Mouse (Mus musculus): ENCODE measurements around the gene Rnft1. TPM values are rescaled to one million over a fixed set of nuclear protein-coding genes. Genes with fewer than 3 reads are reported as not detected.

The Rnft1 gene
- total and polyA plus RNA-seq, 3 experiments: 34.9 to 49.7 (median 49.2) TPM

DNA sequence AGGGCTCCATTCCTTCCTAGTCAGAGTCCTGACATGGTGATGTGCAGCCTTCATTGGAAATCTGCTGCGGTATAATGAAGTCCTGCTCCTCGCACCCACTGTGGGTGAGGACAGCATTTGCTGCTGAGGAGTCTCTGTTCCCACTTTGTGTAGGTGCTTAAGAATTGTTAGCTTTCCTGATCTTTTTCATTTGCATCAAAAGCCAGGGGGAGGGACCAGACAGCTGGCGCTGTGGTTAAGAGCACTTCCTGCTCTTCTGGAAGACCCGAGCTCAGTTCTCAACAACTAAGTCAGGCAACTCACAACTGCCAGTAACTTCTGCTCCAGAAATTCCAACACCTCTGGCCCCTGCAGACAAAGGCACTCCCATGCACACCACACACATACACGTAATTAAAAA is 43.7 kb upstream of the Rnft1 start (continued):
- TF ChIP-seq MAFK (IDR thresholded peaks at IDR 0.05; ENCODE audit: insufficient replicate concordance, low read length) (no peak), RCOR1 (conservative IDR thresholded peaks at IDR 0.05; ENCODE audit: low read depth, low read length) (0 out of 2 replicates have a peak, but pooled peaks have one; percentile 21), MAX (IDR thresholded peaks at IDR 0.05; ENCODE audit: low read length) (no peak), CHD2 (IDR thresholded peaks at IDR 0.05; ENCODE audit: low read length) (0 out of 2 replicates have a peak, but pooled peaks have one; percentile 16), NELFE (IDR thresholded peaks at IDR 0.05; ENCODE audit: low read depth, low read length) (no peak; the same call in 1 of the 2 replicates), TCF12 (IDR thresholded peaks at IDR 0.05; ENCODE audit: low read depth, low read length) (peak; percentile 67; the same call in 1 of the 2 replicates), ZKSCAN1 (IDR thresholded peaks at IDR 0.05; ENCODE audit: borderline replicate concordance, low read depth, low read length) (no peak), PAX5 (IDR thresholded peaks at IDR 0.05; ENCODE audit: low read length) (no peak), POLR2AphosphoS2 (IDR thresholded peaks at IDR 0.05; ENCODE audit: low read depth, low read length) (no peak), JUND (conservative IDR thresholded peaks at IDR 0.05; ENCODE audit: low read depth, low read length) (no peak), CHD1 (IDR thresholded peaks at IDR 0.05; ENCODE audit: low read depth, low read length) (no peak), UBTF (IDR thresholded peaks at IDR 0.05; ENCODE audit: low read depth, low read length) (no peak), USF2 (conservative IDR thresholded peaks at IDR 0.05; ENCODE audit: low read depth, low read length) (no peak), EP300 (IDR thresholded peaks at IDR 0.05; ENCODE audit: low read length) (peak; percentile 66), ZNF384 (IDR thresholded peaks at IDR 0.05; ENCODE audit: low read depth, low read length) (no peak)

- H3K79me2 ChIP-seq (replicated peaks; ENCODE audit: control insufficient read depth, extremely low read depth, insufficient read depth, poor library complexity, severe bottlenecking): no peaks in the 10 kb centered on the region
- no peak overlapping the region for H3K27ac ChIP-seq (ENCODE audit: insufficient read depth, low read depth)
- no peak for DNase-seq (ENCODE audit: extremely low read depth)
- dilution Hi-C loops (cut with MboI; ENCODE audit: extremely low pct_ligation_motif_present, extremely low pct_unique_long_range_greater_than_20kb, low sequenced_read_pairs): no loop called here
- H3K9me3 ChIP-seq (replicated peaks; ENCODE audit: low read length): peaks cover 3% of the 10 kb centered on the region
- no peak overlapping the region for H3K9ac ChIP-seq (ENCODE audit: insufficient read depth, low read depth)
- H3K27me3 ChIP-seq (replicated peaks): no peaks in the 10 kb centered on the region
- no peaks in the 10 kb centered on the region for H3K4me1 ChIP-seq (ENCODE audit: control insufficient read depth in 1 of 2, insufficient read depth in 2 of 2)
- no peaks in the 10 kb centered on the region for H3K36me3 ChIP-seq (replicated peaks in 1 of 2; ENCODE audit: control insufficient read depth in 1 of 2, insufficient read depth in 1 of 2, low read length in 1 of 2)
- H3K4me2 ChIP-seq (ENCODE audit: insufficient read depth, low read depth, poor library complexity, severe bottlenecking): no peak overlapping the region
- no peak overlapping the region for H3K4me3 ChIP-seq (replicated peaks in 1 of 3; ENCODE audit: low read depth in 2 of 3, low read length in 2 of 3, poor library complexity in 1 of 3)
- TF ChIP-seq HCFC1 (IDR thresholded peaks at IDR 0.05; ENCODE audit: low read depth, low read length) (no peak), POLR2AphosphoS2 (IDR thresholded peaks at IDR 0.05; ENCODE audit: low read depth, low read length) (no peak), IRF4 (IDR thresholded peaks at IDR 0.05; ENCODE audit: low read depth, low read length) (no peak), E2F4 (IDR thresholded peaks at IDR 0.05; ENCODE audit: insufficient replicate concordance, low read depth, low read length) (no peak), ZNF384 (IDR thresholded peaks at IDR 0.05; ENCODE audit: low read depth, low read length) (no peak), GABPA (IDR thresholded peaks at IDR 0.05; ENCODE audit: insufficient replicate concordance, low read depth, low read length) (no peak), ELF1 (IDR thresholded peaks at IDR 0.05; ENCODE audit: low read depth, low read length) (no peak), CTCF (conservative IDR thresholded peaks at IDR 0.05 in 1 of 2, IDR thresholded peaks at IDR 0.05 in 1 of 2; ENCODE audit: low read depth in 2 of 2, low read length in 2 of 2) (no peak), SIN3A (IDR thresholded peaks at IDR 0.05; ENCODE audit: low read length) (no peak), JUN (IDR thresholded peaks at IDR 0.05; ENCODE audit: insufficient read depth, low read depth, low read length) (no peak), UBTF (IDR thresholded peaks at IDR 0.05; ENCODE audit: low read depth, low read length) (no peak), ETS1 (conservative IDR thresholded peaks at IDR 0.05; ENCODE audit: low read depth, low read length) (no peak), RAD21 (IDR thresholded peaks at IDR 0.05; ENCODE audit: low read depth, low read length) (no peak), ZMIZ1 (IDR thresholded peaks at IDR 0.05; ENCODE audit: low read depth, low read length) (no peak)
- in situ Hi-C loops (cut with MboI; ENCODE audit: low pct_ligation_motif_present, low pct_unique_long_range_greater_than_20kb, low sequenced_read_pairs): no loop called here
These were observed 30.5 kb upstream of the Rnft1 start for GRCm38 (mm10) chr11:86453991-86454390.
